Mouse (Mus musculus) MEL (cell line): Measurements from ENCODE around the gene Rasl11a.

Source experiments
- CHD2 ChIP-seq: IDR thresholded peaks from 2 replicates; pipeline ENCODE4 v1.6.1; 2011; ENCODE audit warnings: low read length, improper control_type of control experiment
- CTCF ChIP-seq, 3 experiments: IDR thresholded peaks in 2 of 3; conservative IDR thresholded peaks in 1 of 3; 2 replicates each; pipeline ENCODE4 v1.5.1; 2011 to 2012; ENCODE audit warnings: low read length in 3 of 3, low read depth in 2 of 3, mild to moderate bottlenecking in 2 of 3, improper control_type of control experiment in 1 of 3, inconsistent platforms in 1 of 3, mixed read lengths in 1 of 3, moderate library complexity in 1 of 3; ENCODE audit not compliant: control insufficient read depth in 1 of 3, insufficient read depth in 1 of 3, poor library complexity in 1 of 3, severe bottlenecking in 1 of 3
- MXI1 ChIP-seq: IDR thresholded peaks from 2 replicates; pipeline ENCODE4 v1.6.1; 2011; ENCODE audit warnings: mild to moderate bottlenecking, low read depth, low read length, improper control_type of control experiment
- POLR2A ChIP-seq, 2 experiments: IDR thresholded peaks; 2 replicates each; pipeline ENCODE4 v1.6.1; 2011 to 2012; ENCODE audit warnings: low read length in 2 of 2, mild to moderate bottlenecking in 2 of 2, control low read depth in 1 of 2, improper control_type of control experiment in 1 of 2, low read depth in 1 of 2, moderate library complexity in 1 of 2; ENCODE audit not compliant: control insufficient read depth in 1 of 2, insufficient read depth in 1 of 2, poor library complexity in 1 of 2
- POLR2AphosphoS2 ChIP-seq: IDR thresholded peaks from 2 replicates; pipeline ENCODE4 v1.6.1; 2011; ENCODE audit warnings: low read length, improper control_type of control experiment
- RAD21 ChIP-seq: IDR thresholded peaks from 2 replicates; pipeline ENCODE4 v1.6.1; 2011; ENCODE audit warnings: mild to moderate bottlenecking, low read depth, low read length, improper control_type of control experiment
- SIN3A ChIP-seq: IDR thresholded peaks from 2 replicates; pipeline ENCODE4 v1.6.1; 2012; ENCODE audit warnings: low read length, improper control_type of control experiment, inconsistent platforms

GRCm38 (mm10) chr5:146893478-146894182 lies 48.8 kb downstream of the Rasl11a start:
- no peak for TF ChIP-seq SIN3A
- TF ChIP-seq RAD21, result no peak; the same call in 1 of the 2 replicates
- TF ChIP-seq CTCF (IDR thresholded peaks at IDR 0.05 in 2 of 3, conservative IDR thresholded peaks at IDR 0.05 in 1 of 3; ENCODE audit: control insufficient read depth in 1 of 3, insufficient read depth in 1 of 3, low read depth in 2 of 3, low read length in 3 of 3, poor library complexity in 1 of 3, severe bottlenecking in 1 of 3), result peak; percentile 52 to 68 (median 67)
- no peak for TF ChIP-seq POLR2A (IDR thresholded peaks at IDR 0.05; ENCODE audit: control insufficient read depth in 1 of 2, insufficient read depth in 1 of 2, low read depth in 1 of 2, low read length in 2 of 2, poor library complexity in 1 of 2)
- TF ChIP-seq MXI1, result no peak
- TF ChIP-seq CHD2, result no peak
- no peak for TF ChIP-seq POLR2AphosphoS2
